Mouse (Mus musculus) megakaryocyte, embryonic 14.5 days (primary cell): ENCODE measurements around the gene Schip1. TPM values are rescaled to one million over a fixed set of nuclear protein-coding genes. Genes with fewer than 3 reads are reported as not detected.
A peak's percentile ranks its signal among the peaks of the same experiment; 100 is the strongest.

ENCODE experiments used
- H3K27me3 ChIP-seq: replicated peaks from 2 replicates; pipeline ENCODE3; 2012; ENCODE audit warnings: inconsistent platforms
- H3K36me3 ChIP-seq: replicated peaks from 2 replicates; pipeline ENCODE3; 2012; ENCODE audit warnings: low read length, inconsistent platforms, mixed read lengths
- H3K4me1 ChIP-seq: 2 replicates; pipeline ENCODE4 v1.6.1; 2012; ENCODE audit warnings: inconsistent platforms
- H3K4me3 ChIP-seq: replicated peaks from 2 replicates; pipeline ENCODE3; 2012; ENCODE audit warnings: moderate library complexity, mild to moderate bottlenecking, inconsistent platforms
- H3K9me3 ChIP-seq: 2 replicates; pipeline ENCODE4 v1.6.1; 2012; ENCODE audit warnings: inconsistent platforms
- FLI1 ChIP-seq: IDR thresholded peaks from 2 replicates; pipeline ENCODE4 v1.6.1; 2012; ENCODE audit warnings: low read length, inconsistent platforms, mixed read lengths
- GATA1 ChIP-seq: IDR thresholded peaks from 3 replicates; pipeline ENCODE4 v1.6.1; 2012; ENCODE audit warnings: mixed read lengths, low read length, inconsistent platforms, borderline replicate concordance
- polyA plus RNA-seq: library from polyadenylated mRNA; stranded (reverse); fragments of >175 nt; gene quantifications from 2 replicates; pipeline ENCODE4 v1.2.3, GENCODE M21; 2012; ENCODE audit warnings: low replicate concordance; ENCODE audit not compliant: insufficient read depth

Gene Schip1
- polyA plus RNA-seq, 1 experiment, result 18.7 TPM

DNA sequence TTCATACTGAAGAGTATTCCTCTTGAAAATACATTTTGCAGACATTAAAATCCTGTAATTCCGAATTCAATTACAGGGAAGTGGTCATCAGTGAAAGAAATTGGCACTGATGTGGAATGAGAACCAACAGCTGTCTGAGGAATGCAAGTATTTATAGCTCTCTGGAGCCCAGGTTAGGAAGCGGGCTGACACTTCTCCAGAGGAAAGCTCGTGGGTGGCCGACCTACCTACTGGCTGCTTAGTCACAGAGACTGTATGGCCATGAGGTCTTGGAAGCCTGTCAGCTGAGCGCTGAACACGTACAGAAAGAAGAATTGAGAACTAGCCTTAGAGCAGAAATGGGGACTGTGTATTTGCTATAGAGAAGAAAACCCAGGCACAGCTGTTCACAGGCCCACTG, 545.4 kb downstream of the Schip1 start:
- Histone ChIP-seq H3K36me3 (no peaks in the 10 kb centered on the region), H3K27me3 (peaks cover 7% of the 10 kb centered on the region), H3K4me3 (no peak overlapping the region), H3K4me1 (peaks cover 28% of the 10 kb centered on the region), H3K9me3 (0 out of 2 replicates have a peak, but pooled peaks cover 6% of the 10 kb centered on the region)
- TF ChIP-seq GATA1 (no peak), FLI1 (no peak)

DNA sequence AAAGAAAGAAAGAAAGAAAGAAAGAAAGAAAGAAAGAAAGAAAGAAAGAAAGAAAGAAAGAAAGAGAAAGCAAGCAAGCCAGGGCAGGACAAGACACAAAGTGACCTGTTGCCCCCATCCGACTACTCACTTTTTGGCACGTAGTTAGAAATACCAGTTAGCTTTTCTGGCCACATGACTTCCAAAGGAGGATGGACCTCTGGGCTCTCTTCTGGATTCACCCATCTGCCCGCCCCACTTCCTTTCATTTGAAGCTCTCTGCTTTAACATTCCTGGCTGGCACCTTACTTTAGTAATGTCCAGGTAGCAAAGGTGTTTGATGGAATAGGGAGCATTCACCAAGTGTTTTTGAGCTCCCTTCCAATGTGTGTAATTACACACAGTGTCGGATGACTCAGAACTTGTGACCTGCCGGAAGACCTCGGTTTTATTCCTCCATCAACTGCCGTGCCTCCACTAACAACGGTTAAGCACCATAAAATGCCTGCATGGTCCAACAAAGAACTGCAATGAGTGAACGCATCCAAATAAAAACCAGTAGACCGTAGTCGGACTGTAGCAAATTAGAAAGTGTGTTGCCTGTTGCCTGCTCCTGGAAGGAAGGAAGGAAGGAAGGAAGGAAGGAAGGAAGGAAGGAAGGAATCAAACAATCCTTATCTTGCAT, 546.1 kb downstream of the Schip1 start:
- peaks cover 7% of the 10 kb centered on the region for H3K27me3 ChIP-seq
- H3K9me3 ChIP-seq, result 0 out of 2 replicates have a peak, but pooled peaks cover 6% of the 10 kb centered on the region
- peaks cover 35% of the 10 kb centered on the region for H3K4me1 ChIP-seq
- TF ChIP-seq GATA1, result no peak
- no peak for TF ChIP-seq FLI1
- no peak overlapping the region for H3K4me3 ChIP-seq
- H3K36me3 ChIP-seq, result no peaks in the 10 kb centered on the region

DNA sequence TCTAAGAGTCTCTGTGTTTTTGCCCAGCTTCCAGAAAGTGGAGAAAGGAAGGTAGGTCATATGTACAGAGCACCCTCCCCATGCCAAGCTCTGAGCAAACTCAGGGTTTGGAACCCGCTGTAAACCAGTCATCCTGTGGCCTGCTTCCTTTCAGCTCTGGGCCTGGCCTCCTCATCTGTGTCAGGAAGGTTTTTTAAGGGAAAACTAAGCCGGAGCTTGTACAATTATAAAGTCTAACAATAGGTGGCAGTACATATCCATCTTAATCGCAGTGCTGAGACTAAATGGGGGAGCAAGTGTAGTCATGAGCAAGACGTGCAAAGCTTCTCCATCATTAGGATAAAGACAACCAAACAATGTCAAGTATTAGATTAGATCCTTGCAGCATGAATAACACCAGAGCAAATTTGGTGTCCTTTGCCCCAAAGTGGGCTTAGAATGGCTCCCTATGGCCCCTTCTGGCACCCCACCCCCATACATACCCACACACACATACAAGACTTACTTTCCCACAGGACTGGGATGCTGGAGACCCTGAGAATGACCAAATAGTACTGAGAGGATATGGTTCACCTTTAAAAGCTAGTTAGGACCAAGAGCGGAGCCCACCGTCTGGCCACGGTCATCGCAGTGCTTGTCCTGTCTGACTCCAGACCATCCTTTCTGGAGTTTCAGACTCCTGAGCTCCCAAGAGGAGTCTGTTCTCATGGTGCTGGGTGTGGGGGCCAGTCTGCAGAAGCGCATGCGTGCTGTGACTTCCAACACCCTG, 550.6 kb downstream of the Schip1 start:
- peaks cover 55% of the 10 kb centered on the region for H3K4me1 ChIP-seq
- no peaks in the 10 kb centered on the region for H3K9me3 ChIP-seq
- H3K27me3 ChIP-seq, result peaks cover 6% of the 10 kb centered on the region
- no peak overlapping the region for H3K4me3 ChIP-seq
- no peak for TF ChIP-seq FLI1
- no peak for TF ChIP-seq GATA1
- peaks cover 6% of the 10 kb centered on the region for H3K36me3 ChIP-seq

GRCm38 (mm10) chr3:68616363-68616762, 551.8 kb downstream of the Schip1 start:
- Histone ChIP-seq H3K9me3 (no peaks in the 10 kb centered on the region), H3K36me3 (peaks cover 7% of the 10 kb centered on the region), H3K27me3 (peaks cover 6% of the 10 kb centered on the region), H3K4me1 (peaks cover 47% of the 10 kb centered on the region), H3K4me3 (peak overlapping the region; percentile 33)
- TF ChIP-seq FLI1 (no peak), GATA1 (no peak)

- Histone ChIP-seq H3K27me3 (peaks cover 10% of the 10 kb centered on the region), H3K4me1 (peaks cover 50% of the 10 kb centered on the region), H3K4me3 (no peak overlapping the region), H3K9me3 (no peaks in the 10 kb centered on the region), H3K36me3 (peaks cover 13% of the 10 kb centered on the region)
- TF ChIP-seq GATA1 (no peak), FLI1 (no peak)
Observed at GRCm38 (mm10) chr3:68617708-68618107, 553.1 kb downstream of the Schip1 start.

DNA sequence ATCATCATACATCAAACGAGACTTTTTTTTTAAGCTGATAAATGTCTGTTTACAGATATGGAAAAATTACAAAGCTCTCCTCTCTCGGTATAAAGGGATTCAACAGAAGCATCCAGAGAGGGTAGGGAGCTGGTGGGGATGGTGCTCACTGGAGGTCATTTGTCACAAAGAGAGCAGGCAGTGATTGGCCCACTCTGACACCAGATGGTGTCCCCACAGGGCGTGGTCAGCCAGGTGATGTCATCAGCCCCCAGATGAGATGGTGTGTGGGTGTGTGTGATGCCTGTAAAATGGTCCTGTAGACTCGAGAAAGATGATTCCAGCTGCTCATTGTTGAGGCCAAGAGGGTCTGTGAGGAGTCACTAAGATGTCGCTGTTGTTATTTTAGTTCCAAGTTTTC, 554.5 kb downstream of the Schip1 start:
- peaks cover 13% of the 10 kb centered on the region for H3K36me3 ChIP-seq
- H3K27me3 ChIP-seq, result peaks cover 19% of the 10 kb centered on the region
- TF ChIP-seq GATA1, result no peak
- TF ChIP-seq FLI1, result no peak
- H3K4me3 ChIP-seq, result no peak overlapping the region
- H3K4me1 ChIP-seq, result peaks cover 56% of the 10 kb centered on the region
- H3K9me3 ChIP-seq, result no peaks in the 10 kb centered on the region

- TF ChIP-seq GATA1, result no peak
- TF ChIP-seq FLI1, result no peak
Observed at GRCm38 (mm10) chr3:68621971-68622370, 557.4 kb downstream of the Schip1 start.

GRCm38 (mm10) chr3:68623036-68623435, 558.4 kb downstream of the Schip1 start:
- H3K27me3 ChIP-seq, result peaks cover 38% of the 10 kb centered on the region
- peaks cover 20% of the 10 kb centered on the region for H3K36me3 ChIP-seq
- H3K4me3 ChIP-seq, result no peak overlapping the region
- H3K4me1 ChIP-seq, result peaks cover 31% of the 10 kb centered on the region
- TF ChIP-seq GATA1, result no peak
- no peak for TF ChIP-seq FLI1
- no peaks in the 10 kb centered on the region for H3K9me3 ChIP-seq

More at GRCm38 (mm10) chr3:68621971-68622370, 557.4 kb downstream of the Schip1 start:
- H3K36me3 ChIP-seq, result peaks cover 20% of the 10 kb centered on the region
- H3K27me3 ChIP-seq, result peaks cover 32% of the 10 kb centered on the region
- no peaks in the 10 kb centered on the region for H3K9me3 ChIP-seq
- no peak overlapping the region for H3K4me3 ChIP-seq
- peaks cover 42% of the 10 kb centered on the region for H3K4me1 ChIP-seq

DNA sequence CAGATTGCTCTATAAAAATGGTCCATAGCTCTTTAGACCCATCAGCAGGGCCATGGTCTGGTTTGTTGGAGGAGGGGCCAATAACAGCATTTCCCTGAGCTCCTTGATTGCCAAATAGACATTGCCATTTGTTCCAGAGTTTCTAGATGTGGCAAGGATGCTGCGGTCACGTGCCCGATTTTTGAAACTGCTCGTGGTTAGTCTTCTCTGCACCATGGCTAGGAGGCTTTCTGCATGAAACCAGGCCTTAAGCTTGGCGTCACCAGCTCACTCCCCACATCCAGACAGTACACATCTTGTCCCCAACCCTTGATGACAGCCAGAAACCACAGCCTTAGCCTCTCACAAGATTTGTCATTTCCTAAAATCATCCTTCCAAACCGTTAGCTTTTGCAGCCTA, 559.9 kb downstream of the Schip1 start:
- Histone ChIP-seq H3K27me3 (peaks cover 43% of the 10 kb centered on the region), H3K4me3 (no peak overlapping the region), H3K4me1 (peaks cover 26% of the 10 kb centered on the region), H3K36me3 (peaks cover 17% of the 10 kb centered on the region), H3K9me3 (no peaks in the 10 kb centered on the region)
- no peak for TF ChIP-seq GATA1
- no peak for TF ChIP-seq FLI1

- no peak overlapping the region for H3K4me3 ChIP-seq
- peaks cover 36% of the 10 kb centered on the region for H3K4me1 ChIP-seq
- peaks cover 62% of the 10 kb centered on the region for H3K27me3 ChIP-seq
- H3K9me3 ChIP-seq, result no peaks in the 10 kb centered on the region
- peaks cover 9% of the 10 kb centered on the region for H3K36me3 ChIP-seq
- no peak for TF ChIP-seq GATA1
- TF ChIP-seq FLI1, result no peak
Observed at GRCm38 (mm10) chr3:68630261-68630660, 565.7 kb downstream of the Schip1 start.
